15 mouse cellular contexts compared by ENCODE assay signal in the genomic region with DNA sequence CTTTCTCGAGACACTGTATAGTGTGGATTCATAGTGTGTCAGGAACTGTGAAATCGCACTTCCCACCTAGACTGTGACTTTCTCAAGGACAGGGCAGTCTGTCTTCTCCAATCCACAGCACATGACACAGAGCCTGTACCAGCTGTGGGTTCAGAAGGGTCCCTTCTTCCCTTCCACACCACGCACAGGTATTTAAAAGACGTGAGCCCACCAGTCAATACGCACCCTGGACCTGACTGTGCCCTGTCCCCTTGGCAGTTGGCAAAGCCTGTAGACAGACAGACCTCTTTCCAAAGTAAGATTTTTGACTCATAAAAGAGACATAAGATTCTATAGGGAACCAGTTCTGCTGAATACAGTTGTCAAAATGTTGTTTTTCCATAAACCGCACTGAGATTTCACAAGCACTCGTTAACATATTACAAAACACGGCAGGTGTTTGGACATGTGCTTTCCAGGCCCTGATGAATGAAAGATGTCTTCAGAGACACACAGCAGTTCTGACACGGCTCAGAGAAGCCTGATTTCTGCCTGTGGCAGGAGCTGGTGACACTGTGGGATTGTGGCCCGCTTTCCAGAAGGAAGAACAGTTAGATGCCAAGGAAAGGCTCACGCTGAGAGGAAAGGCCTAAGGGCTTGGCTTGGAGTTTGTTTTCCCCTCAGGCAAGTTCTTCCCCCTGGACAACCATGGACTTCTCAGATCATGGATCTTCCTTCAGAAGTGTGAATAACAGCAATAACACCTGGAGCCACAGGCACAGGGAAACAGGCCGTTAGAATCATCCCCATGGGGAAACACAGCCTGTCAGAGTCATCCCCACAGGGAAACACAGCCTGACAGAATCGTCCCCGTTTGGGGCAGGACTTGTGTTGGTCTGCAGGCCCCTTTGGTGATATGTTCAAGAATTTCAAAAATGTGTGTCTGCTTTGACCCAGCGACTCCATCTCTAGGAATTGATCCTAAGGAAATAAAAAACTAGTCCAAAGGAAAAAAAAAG. TPM values are rescaled to one million over a fixed set of nuclear protein-coding genes. Genes with fewer than 3 reads are reported as not detected.
DNase-seq lines count a peak whose midpoint lies in the region; ATAC-seq and TF ChIP-seq lines count a peak whose summit lies in the region.
"Had no signal": no experiment of that assay in that cellular context is flagged by ENCODE, and none has a peak within 500 bp of the region (broad histone marks: within the 10 kb centered on the region; RNA-seq: fewer than 3 reads in every experiment).

No protein-coding gene starts in this region.

- TF ChIP-seq CTCF in brain, embryonic 14.5 days (IDR thresholded peaks at IDR 0.05; ENCODE audit: borderline replicate concordance, extremely low read depth, insufficient read depth, insufficient read length): no peak

- H3K4me1 ChIP-seq in heart, embryonic 10.5 days: peaks cover 19% of the 10 kb centered on the region
- H3K4me1 ChIP-seq in liver, embryonic 16.5 days (ENCODE audit: control insufficient read depth, low read depth, low read length): no peaks in the 10 kb centered on the region
- H3K4me1 ChIP-seq in liver, embryonic 12.5 days: no peaks in the 10 kb centered on the region
- no peaks in the 10 kb centered on the region for H3K4me1 ChIP-seq in embryonic facial prominence, embryonic 15.5 days

- no peaks in the 10 kb centered on the region for H3K27me3 ChIP-seq in heart, embryonic 10.5 days (ENCODE audit: insufficient read depth, poor library complexity, severe bottlenecking)
- no peaks in the 10 kb centered on the region for H3K27me3 ChIP-seq in liver, embryonic 16.5 days (ENCODE audit: control insufficient read depth, insufficient read depth, low read depth, low read length)
- H3K27me3 ChIP-seq in liver, embryonic 12.5 days (replicated peaks): no peaks in the 10 kb centered on the region
- no peaks in the 10 kb centered on the region for H3K27me3 ChIP-seq in embryonic facial prominence, embryonic 15.5 days
- H3K27me3 ChIP-seq: embryonic facial prominence, embryonic 13.5 days; limb, embryonic 15.5 days; megakaryocyte, embryonic 14.5 days had no signal

- no peak overlapping the region for H3K9ac ChIP-seq in liver, embryonic 16.5 days (ENCODE audit: low read depth, low read length)
- H3K9ac ChIP-seq in liver, embryonic 12.5 days: no peak overlapping the region
- no peak overlapping the region for H3K9ac ChIP-seq in embryonic facial prominence, embryonic 15.5 days
- H3K9ac ChIP-seq: embryonic facial prominence, embryonic 13.5 days; limb, embryonic 15.5 days had no signal

- ATAC-seq in liver, embryonic 16.5 days (ENCODE audit: low read depth): no peak
- ATAC-seq in liver, embryonic 12.5 days: no peak
- ATAC-seq in embryonic facial prominence, embryonic 15.5 days (ENCODE audit: insufficient number of reproducible peaks, low FRiP score, low TSS enrichment, low read depth): no peak
- ATAC-seq in cerebellum, adult (ENCODE audit: insufficient number of reproducible peaks, low FRiP score, low TSS enrichment): no peak

- no peak for DNase-seq in heart, embryonic 10.5 days (ENCODE audit: low spot score)
- DNase-seq in heart, postnatal 10 days: no peak
- peak; percentile 17 for DNase-seq in brain, embryonic 14.5 days (ENCODE audit: low read depth)
- DNase-seq in spleen, postnatal 14 days (ENCODE audit: low spot score in 2 of 2): no peak
- DNase-seq: adrenal gland, postnatal 25 days; heart, adult 18-20 months; thymus, postnatal 25 days had no signal

- no peak for TF ChIP-seq POLR2A in brain, embryonic 14.5 days (IDR thresholded peaks at IDR 0.05; ENCODE audit: borderline replicate concordance, extremely low read depth, insufficient read depth, insufficient read length, poor library complexity, severe bottlenecking)

- no peaks in the 10 kb centered on the region for H3K36me3 ChIP-seq in heart, embryonic 10.5 days
- no peaks in the 10 kb centered on the region for H3K36me3 ChIP-seq in liver, embryonic 16.5 days (ENCODE audit: control insufficient read depth, insufficient read depth)
- no peaks in the 10 kb centered on the region for H3K36me3 ChIP-seq in liver, embryonic 12.5 days
- H3K36me3 ChIP-seq in embryonic facial prominence, embryonic 15.5 days: no peaks in the 10 kb centered on the region
- H3K36me3 ChIP-seq: embryonic facial prominence, embryonic 13.5 days; limb, embryonic 15.5 days had no signal

- no peak overlapping the region for H3K4me2 ChIP-seq in liver, embryonic 16.5 days (ENCODE audit: low read depth, low read length)
- H3K4me2 ChIP-seq in liver, embryonic 12.5 days: no peak overlapping the region
- no peak overlapping the region for H3K4me2 ChIP-seq in embryonic facial prominence, embryonic 15.5 days (replicated peaks)
- H3K4me2 ChIP-seq: embryonic facial prominence, embryonic 13.5 days; limb, embryonic 15.5 days had no signal

- 62% methylated on average over 15 of the region's 15 CpGs for WGBS in heart, embryonic 10.5 days
- 63% methylated on average over 15 of the region's 15 CpGs for WGBS in liver, embryonic 16.5 days (ENCODE audit: insufficient replicate concordance)
- 71% methylated on average over 15 of the region's 15 CpGs for WGBS in liver, embryonic 12.5 days (ENCODE audit: insufficient replicate concordance)
- 46% methylated on average over 15 of the region's 15 CpGs for WGBS in embryonic facial prominence, embryonic 15.5 days

- H3K4me3 ChIP-seq in heart, embryonic 10.5 days: no peak overlapping the region
- H3K4me3 ChIP-seq in liver, embryonic 16.5 days (ENCODE audit: low read depth, low read length): no peak overlapping the region
- no peak overlapping the region for H3K4me3 ChIP-seq in liver, embryonic 12.5 days
- H3K4me3 ChIP-seq in embryonic facial prominence, embryonic 15.5 days (replicated peaks): no peak overlapping the region
- H3K4me3 ChIP-seq: embryonic facial prominence, embryonic 13.5 days; limb, embryonic 15.5 days; megakaryocyte, embryonic 14.5 days had no signal

- no peaks in the 10 kb centered on the region for H3K9me3 ChIP-seq in heart, embryonic 10.5 days
- no peaks in the 10 kb centered on the region for H3K9me3 ChIP-seq in liver, embryonic 16.5 days (replicated peaks; ENCODE audit: control insufficient read depth, low read length)
- no peaks in the 10 kb centered on the region for H3K9me3 ChIP-seq in liver, embryonic 12.5 days (replicated peaks)
- no peaks in the 10 kb centered on the region for H3K9me3 ChIP-seq in embryonic facial prominence, embryonic 15.5 days (replicated peaks)
- H3K9me3 ChIP-seq: embryonic facial prominence, embryonic 13.5 days; limb, embryonic 15.5 days had no signal

- H3K27ac ChIP-seq in heart, embryonic 10.5 days: peak overlapping the region; percentile 60
- 0 out of 2 replicates have a peak overlapping the region, but pooled peaks have one; percentile 2 for H3K27ac ChIP-seq in liver, embryonic 16.5 days (ENCODE audit: low read length)
- H3K27ac ChIP-seq in liver, embryonic 12.5 days: no peak overlapping the region
- peak overlapping the region; percentile 36; the same call in 1 of the 2 replicates for H3K27ac ChIP-seq in embryonic facial prominence, embryonic 15.5 days (replicated peaks)
- H3K27ac ChIP-seq: embryonic facial prominence, embryonic 13.5 days; limb, embryonic 15.5 days had no signal

- intact Hi-C loops in heart, postnatal 10 days (cut with DNase I): no loop called here

RNA-seq across cellular contexts. Expression of a gene that starts 22.2 kb away (rescaled TPM):
- polyA plus RNA-seq in heart, embryonic 10.5 days (2016; fragmentation: Nextera tagmentation; extraction: Ambion mirVana): 4.8 and 7.3 TPM in 2 replicates
- 10 to 100 TPM; 17.9 to 18.7 TPM for total RNA-seq in heart, postnatal 10 days (2021)
- 4.6 and 7.1 TPM in 2 replicates for polyA plus RNA-seq in liver, embryonic 16.5 days (2015; fragmentation: Nextera tagmentation; extraction: Ambion mirVana)
- polyA plus RNA-seq in liver, embryonic 12.5 days (2016; fragmentation: Nextera tagmentation; extraction: Ambion mirVana): 7.4 and 8.3 TPM in 2 replicates
- 3.8 and 6.7 TPM in 2 replicates for polyA plus RNA-seq in brain, embryonic 14.5 days (2012; rRNA removed)
- polyA plus RNA-seq in embryonic facial prominence, embryonic 15.5 days (2015; fragmentation: Nextera tagmentation; extraction: Ambion mirVana): 7.3 and 8.1 TPM in 2 replicates
- total RNA-seq: MEL had no signal
